Mouse (Mus musculus) kidney, adult 2 months (tissue): ENCODE measurements around the gene Gm31571. TPM values are rescaled to one million over a fixed set of nuclear protein-coding genes. Genes with fewer than 3 reads are reported as not detected.
"Not testable (repeated sequence)": the region's sequence is repeated elsewhere in the genome, so short reads cannot be mapped to it uniquely, and the experiment has no call there.

Experiments used
- DNase-seq: peaks from one replicate; pipeline ENCODE4 v3.0.0; 2021
- H3K27ac ChIP-seq: fragments of 200-500 bp; 2 replicates; pipeline ENCODE4 v1.5.1; 2012; ENCODE audit warnings: low read depth, low read length, control low read depth, inconsistent platforms; ENCODE audit not compliant: insufficient read depth
- H3K27me3 ChIP-seq: fragments of 200-500 bp; replicated peaks from 2 replicates; pipeline ENCODE4 v1.6.1; 2012; ENCODE audit warnings: mild to moderate bottlenecking, moderate library complexity, low read length, inconsistent platforms; ENCODE audit not compliant: control insufficient read depth, insufficient read depth
- H3K36me3 ChIP-seq: fragments of 200-500 bp; 2 replicates; pipeline ENCODE4 v1.6.1; 2012; ENCODE audit warnings: mild to moderate bottlenecking, moderate library complexity, low read length, inconsistent platforms; ENCODE audit not compliant: control insufficient read depth, insufficient read depth
- H3K4me1 ChIP-seq: fragments of 200-500 bp; 2 replicates; pipeline ENCODE4 v1.6.1; 2011; ENCODE audit warnings: low read length; ENCODE audit not compliant: control insufficient read depth, insufficient read depth
- H3K4me3 ChIP-seq: fragments of 200-500 bp; 2 replicates; pipeline ENCODE4 v1.5.1; 2011; ENCODE audit warnings: mild to moderate bottlenecking, low read depth, low read length, control low read depth; ENCODE audit not compliant: insufficient read depth
- WGBS: fragments of 180-500 bp; shearing (Covaris S2); methylation state at CpG from one replicate; pipeline ENCODE4 v1.1.7; 2018; 5-methylcytosine and 5-hydroxymethylcytosine counted together
- polyA plus RNA-seq: library from polyadenylated mRNA; depleted of rRNA; stranded (reverse); fragments of >200 nt; gene quantifications from 2 replicates; pipeline ENCODE4 v1.2.3, GENCODE M21; 2012; rRNA removed

The Gm31571 gene
- not detected in 2 replicates for polyA plus RNA-seq

DNA sequence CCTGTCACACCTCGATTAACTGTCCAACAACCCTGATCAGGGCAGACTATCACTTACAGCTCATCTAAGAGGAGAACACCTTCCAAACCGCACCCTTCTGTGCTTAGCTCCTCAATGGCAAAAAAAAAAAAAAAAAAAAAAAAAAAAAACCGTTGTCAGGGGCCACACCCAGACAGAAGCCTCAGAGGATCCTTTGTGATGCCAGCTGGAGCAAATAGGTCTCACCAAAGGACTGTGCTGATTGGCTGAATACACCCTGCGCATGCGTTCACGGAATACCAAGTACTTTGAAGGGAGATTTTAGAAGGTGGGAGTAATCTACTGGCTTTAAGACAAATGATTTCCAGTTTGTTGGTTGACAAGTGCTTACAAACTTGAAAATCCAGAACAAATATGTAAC, at the start of gene Gm31571:
Gm31571 (minus strand) TSS at position 101 of the 400 bp plus-strand sequence.
- not testable (repeated sequence) for H3K27ac ChIP-seq, H3K27me3 ChIP-seq, H3K36me3 ChIP-seq, H3K4me1 ChIP-seq, H3K4me3 ChIP-seq, DNase-seq
- WGBS, result no CpG with 5 or more reads among the region's 6 CpGs
